Mouse (Mus musculus): ENCODE results near the gene Stum.

Gene Stum

GRCm38 (mm10) chr1:180492777-180493176 is 9.5 kb upstream of the Stum start:
- DNase-seq: no peak

- DNase-seq: no peak
Observed at GRCm38 (mm10) chr1:180485346-180485745, 2.0 kb upstream of the Stum start.

- DNase-seq: no peak
Observed at GRCm38 (mm10) chr1:180482840-180483398, 385 bp downstream of the Stum start.

DNA sequence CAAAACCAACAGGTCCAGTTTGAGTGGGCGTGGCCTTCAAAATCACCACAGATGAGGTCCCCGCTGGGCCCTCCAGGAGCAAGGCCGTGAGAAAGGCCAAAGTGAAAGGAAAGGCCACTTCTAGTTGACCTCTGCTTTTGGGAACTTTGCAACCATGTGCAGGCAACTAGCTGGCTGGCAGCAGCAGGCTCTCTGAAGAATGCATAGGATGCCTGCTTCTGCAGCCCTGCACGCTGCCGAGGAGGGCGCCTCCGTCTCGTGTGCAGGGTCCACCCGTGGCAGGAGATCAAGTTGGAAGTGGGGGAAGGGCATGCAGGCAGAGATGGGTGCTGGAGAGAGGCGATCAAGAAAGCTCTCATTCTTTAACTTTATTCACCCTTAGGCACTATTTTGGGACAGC is 1.3 kb downstream of the Stum start:
- DNase-seq: no peak

GRCm38 (mm10) chr1:180481331-180481730 is 2.0 kb downstream of the Stum start:
- no peak for DNase-seq

DNA sequence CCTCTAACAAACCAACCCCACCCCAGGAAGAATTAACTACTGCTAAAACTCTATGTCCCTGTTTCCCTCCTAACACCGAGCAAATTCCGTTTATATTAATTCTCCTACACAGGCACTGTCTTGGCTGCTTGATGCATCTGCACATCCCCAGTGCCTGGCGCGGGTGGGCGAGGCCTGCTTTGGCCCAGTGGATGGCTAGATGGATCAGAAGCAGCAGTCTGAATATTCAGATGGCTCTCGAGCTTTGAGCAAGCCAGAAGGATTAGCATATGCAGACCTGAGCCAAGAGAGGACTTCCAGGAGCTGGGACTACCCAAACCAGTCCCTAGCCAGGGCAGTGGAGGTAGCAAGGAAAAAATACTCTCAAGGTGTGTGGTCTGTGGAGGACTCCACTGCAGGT is 3.0 kb downstream of the Stum start:
- no peak for DNase-seq

DNA sequence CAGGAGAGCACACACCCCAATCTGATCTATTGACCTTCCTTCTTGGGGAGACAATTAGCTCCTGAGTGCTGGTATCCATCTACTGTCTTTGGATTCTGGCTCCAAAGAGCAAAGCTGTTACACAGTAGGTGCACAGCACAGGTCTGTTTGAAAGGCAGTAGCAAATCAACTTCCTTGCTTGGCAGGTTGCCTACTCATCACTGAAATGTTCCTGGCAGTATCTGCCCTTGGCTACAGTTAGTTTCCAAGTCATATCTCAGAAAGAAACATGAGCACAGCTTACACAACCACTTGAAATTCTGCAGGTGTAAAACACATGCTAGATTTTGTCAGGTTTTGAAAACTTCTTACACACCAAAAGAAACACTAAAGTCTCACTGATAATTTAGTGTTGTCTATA is 9.7 kb downstream of the Stum start:
- peak; percentile 91 for DNase-seq

DNA sequence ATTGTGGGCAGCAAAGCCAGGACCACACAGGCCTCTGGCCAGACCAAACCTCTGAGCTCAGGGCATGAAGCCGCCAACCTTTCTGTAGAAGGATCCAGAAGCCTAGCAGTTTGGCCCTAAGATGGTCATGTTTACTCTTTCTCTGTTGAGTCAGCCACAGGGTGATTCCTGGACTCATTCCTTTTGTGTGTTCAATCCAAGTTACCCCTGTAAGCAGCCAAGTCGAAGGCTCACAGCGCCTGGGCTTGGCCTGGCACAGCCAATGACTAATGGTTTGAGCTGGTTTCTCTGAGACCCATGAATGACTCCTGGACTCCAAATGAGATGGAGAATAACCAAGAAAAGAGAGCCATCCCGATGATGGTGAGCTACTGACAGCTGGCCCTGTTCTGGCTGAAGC is 15.3 kb downstream of the Stum start:
- DNase-seq: peak; percentile 91

GRCm38 (mm10) chr1:180465620-180466019 is 17.7 kb downstream of the Stum start:
- DNase-seq: no peak

DNA sequence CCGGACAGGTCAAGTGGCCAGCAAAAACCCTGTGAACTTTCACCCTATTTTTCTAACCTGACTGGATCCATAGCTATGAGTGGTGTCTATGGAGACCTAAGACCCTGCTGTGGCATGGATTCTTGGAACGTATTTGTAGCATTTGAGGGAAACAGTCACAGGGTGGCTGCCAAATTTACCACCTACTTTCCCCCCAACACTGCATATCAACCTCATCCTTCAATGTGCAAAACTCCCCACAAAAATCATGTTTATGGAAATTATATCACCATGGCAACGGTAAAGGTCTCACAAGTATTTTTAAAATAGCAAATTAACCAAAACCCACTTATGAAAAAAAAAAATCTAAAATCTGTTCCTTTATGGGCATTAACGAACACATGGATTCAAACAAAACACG is 18.9 kb downstream of the Stum start:
- DNase-seq: no peak

GRCm38 (mm10) chr1:180462983-180463475 is 20.3 kb downstream of the Stum start:
- DNase-seq: no peak

DNA sequence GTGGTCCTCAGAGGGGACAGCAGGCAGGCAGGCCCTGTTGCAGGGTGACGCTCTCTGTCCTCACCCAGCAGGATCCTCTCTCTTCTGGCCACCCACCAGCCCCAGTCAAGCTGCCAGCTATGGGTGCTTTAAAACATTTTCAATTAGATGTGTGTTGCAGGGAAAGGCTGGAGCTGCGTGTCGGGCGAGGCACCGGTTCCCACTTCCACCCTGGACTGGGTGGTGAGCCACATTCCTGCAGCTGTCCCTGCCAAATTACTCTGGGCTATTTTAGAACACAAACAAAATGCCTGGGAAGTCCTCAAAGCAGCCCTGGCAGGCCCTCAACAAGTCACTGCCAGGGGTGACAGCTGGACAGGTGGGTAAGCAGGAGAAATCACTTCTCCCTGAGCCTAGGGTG is 20.9 kb downstream of the Stum start:
- DNase-seq: peak; percentile 95

GRCm38 (mm10) chr1:180460721-180461120 is 22.6 kb downstream of the Stum start:
- DNase-seq: no peak

- peak; percentile 91 for DNase-seq
Observed at GRCm38 (mm10) chr1:180458680-180459079, 24.6 kb downstream of the Stum start.

- peak; percentile 93 for DNase-seq
Observed at GRCm38 (mm10) chr1:180458274-180458673, 25.0 kb downstream of the Stum start.

DNA sequence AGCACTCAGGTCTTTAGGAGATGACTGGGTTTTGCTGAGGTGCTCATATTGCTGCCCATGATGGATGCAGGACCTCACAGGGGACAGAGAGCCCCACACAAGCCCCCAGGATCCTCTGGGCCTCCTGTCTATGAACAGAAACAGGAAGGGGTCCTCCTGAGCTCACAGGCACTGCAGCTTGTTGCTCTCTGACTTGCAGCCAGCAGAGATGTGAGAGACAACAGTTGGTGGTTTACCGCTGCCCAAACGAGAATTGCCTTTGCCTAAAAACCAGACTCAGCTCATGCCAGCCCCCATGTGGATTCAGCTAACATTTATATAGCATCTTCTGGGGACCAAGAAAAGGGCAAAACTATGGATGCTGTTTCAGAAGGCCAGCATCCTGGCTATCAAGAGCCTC is 33.7 kb downstream of the Stum start:
- no peak for DNase-seq

GRCm38 (mm10) chr1:180444411-180444810 is 38.9 kb downstream of the Stum start:
- no peak for DNase-seq

GRCm38 (mm10) chr1:180439496-180439895 is 43.8 kb downstream of the Stum start:
- no peak for DNase-seq

DNA sequence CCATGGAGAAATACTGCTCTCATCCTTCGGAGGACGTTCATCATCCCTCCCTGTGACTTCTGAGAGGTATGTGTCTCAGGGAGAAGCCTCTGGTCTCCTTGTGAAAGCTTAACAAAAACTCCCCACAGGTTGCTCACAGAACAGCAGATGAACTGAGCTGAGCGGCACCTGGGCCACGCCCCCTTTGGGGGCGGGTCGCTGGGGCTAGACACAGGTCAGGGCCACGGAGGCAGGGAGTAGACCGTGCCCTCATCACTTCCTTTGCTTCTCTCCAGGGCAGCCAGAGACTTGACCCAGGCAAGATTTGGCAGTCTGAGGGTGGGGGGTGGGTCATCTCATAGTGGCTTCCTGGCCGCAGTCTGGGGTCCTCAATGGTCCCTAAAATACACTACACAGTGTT is 48.4 kb downstream of the Stum start:
- peak; percentile 87 for DNase-seq

DNA sequence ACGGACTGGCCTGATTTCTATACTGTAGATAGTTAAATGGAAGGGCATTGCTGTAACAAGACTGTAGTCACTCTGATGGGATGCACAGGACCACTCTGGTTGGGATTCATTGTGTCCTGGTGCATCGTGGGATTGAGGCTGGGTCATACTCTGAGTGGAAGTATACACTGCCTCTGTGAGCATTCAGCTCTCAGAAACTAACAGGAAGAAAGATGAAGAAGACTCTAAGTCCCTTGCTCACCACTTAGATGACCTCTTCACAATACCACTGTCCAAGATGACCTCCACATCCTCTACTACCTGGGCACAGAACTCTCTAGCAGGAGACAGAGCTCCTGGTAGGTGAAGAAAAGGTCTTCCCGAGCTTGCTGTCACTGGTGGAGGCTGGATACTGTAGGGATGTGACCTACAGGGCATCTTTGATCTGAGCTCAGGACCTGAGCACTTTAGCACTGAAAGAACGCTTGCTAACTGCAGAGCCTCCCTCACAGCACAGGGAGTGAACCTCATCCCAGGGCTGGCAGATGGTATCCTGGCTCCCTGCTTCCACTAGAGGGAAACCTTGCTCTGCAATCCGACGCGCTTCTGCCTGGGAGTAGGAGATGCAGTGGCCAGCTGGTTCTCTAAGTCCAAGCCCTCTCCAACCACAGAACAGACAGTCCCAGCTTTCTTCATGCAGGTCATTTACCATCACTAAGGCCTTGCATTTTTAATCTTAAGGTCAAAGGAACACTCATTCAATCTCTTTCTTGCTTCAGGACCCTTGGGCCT is 49.3 kb downstream of the Stum start:
- peak; percentile 95 for DNase-seq

DNA sequence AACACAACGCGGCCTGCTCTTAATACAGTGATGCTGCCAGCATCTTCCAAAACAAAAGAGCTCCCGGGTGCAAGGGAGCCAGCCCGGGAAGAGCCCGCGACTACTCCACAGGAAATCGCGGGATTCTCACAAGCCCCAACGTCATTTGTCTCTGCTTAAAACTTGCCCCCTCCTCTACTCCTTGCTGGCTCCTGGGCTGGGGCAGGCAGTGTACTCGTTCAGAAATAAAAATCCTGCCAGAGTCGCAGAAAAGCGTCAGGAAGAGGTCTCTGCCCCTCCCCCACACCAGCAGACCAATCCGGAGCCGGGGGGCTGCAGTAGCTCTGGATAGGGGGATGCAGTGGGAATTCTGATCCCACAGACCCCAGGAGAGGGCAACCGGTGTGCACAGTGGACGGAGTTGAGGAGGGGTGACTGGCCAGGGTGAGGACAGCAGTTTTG is 50.2 kb downstream of the Stum start:
- DNase-seq: peak; percentile 87

DNA sequence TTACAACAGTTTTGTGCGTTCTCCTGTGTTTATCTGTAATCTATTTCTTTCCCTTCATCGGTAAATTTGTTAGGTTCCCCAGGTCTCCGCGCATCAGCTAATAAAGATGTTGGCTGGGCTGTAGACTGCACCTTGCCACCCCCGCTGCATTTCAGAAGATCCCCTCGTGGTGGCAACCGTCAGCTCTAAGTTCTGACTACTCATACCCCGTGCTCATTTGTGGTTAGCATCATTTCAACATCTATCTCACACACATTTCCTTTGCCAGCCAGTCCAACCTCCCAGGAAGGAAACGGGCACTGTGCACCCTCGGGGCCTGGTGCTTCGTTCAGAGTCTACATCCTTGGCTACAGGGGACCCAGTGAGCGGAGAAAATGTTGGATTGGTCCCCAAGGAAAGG is 51.5 kb downstream of the Stum start:
- DNase-seq: peak; percentile 91

DNA sequence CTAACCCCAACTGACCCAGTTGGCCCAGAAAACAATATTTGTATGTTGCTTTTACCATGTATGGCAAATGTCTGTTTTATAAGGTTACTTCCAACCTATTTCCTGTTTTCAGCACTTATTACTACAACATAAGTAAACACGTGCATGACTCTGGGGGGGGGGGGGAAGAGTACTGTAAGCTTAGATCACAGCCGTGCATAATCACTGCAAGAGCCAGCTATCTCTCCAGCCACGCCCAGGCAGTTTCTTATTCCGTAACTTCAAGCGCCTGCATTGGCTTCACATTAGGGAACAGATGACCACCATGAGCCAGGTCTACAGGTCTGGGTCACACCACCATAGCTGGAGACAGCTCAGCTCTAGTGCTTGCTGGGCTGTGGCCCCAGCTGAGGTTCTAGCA is 53.5 kb downstream of the Stum start:
- peak; percentile 87 for DNase-seq

GRCm38 (mm10) chr1:180428871-180429270 is 54.4 kb downstream of the Stum start:
- peak; percentile 93 for DNase-seq

Data from heart, adult 11 months (tissue).